Mouse (Mus musculus) intestine, embryonic 15.5 days (tissue): Measurements from ENCODE around the gene Hist1h4f. TPM values are rescaled to one million over a fixed set of nuclear protein-coding genes. Genes with fewer than 3 reads are reported as not detected.
"Not testable (repeated sequence)": the region's sequence is repeated elsewhere in the genome, so short reads cannot be mapped to it uniquely, and the experiment has no call there.

Experiments
- ATAC-seq: fragments of 200-750 bp; cut with Nextera tagmentation; 2 replicates; pipeline ENCODE4 v1.8.0; 2017; ENCODE audit warnings: moderate TSS enrichment, moderate library complexity
- H3K27ac ChIP-seq: fragments of 300-500 bp; sonication (generic); 2 replicates; pipeline ENCODE4 v1.5.1; 2015; ENCODE audit warnings: mild to moderate bottlenecking, inconsistent platforms
- H3K27me3 ChIP-seq: fragments of 300-500 bp; sonication (generic); replicated peaks from 2 replicates; pipeline ENCODE4 v1.6.1; 2015; ENCODE audit warnings: inconsistent platforms
- H3K36me3 ChIP-seq: fragments of 300-500 bp; sonication (generic); 2 replicates; pipeline ENCODE4 v1.6.1; 2015; ENCODE audit warnings: inconsistent platforms
- H3K4me1 ChIP-seq: fragments of 300-500 bp; sonication (generic); replicated peaks from 2 replicates; pipeline ENCODE4 v1.6.1; 2015; ENCODE audit warnings: inconsistent platforms
- H3K4me2 ChIP-seq: fragments of 300-500 bp; sonication (generic); replicated peaks from 2 replicates; pipeline ENCODE4 v1.6.1; 2015; ENCODE audit warnings: mild to moderate bottlenecking, inconsistent platforms
- H3K4me3 ChIP-seq: fragments of 300-500 bp; sonication (generic); replicated peaks from 2 replicates; pipeline ENCODE4 v1.5.1; 2015; ENCODE audit warnings: inconsistent platforms
- H3K9ac ChIP-seq: fragments of 300-500 bp; sonication (generic); 2 replicates; pipeline ENCODE4 v1.6.1; 2015; ENCODE audit warnings: inconsistent platforms
- H3K9me3 ChIP-seq: fragments of 300-500 bp; sonication (generic); 2 replicates; pipeline ENCODE4 v1.6.1; 2016; ENCODE audit warnings: inconsistent platforms
- WGBS: fragments of 180-500 bp; shearing (Covaris S2); methylation state at CpG from one replicate; pipeline ENCODE4 v1.1.7; 2015; 5-methylcytosine and 5-hydroxymethylcytosine counted together
- polyA plus RNA-seq: library from polyadenylated mRNA; unstranded; fragments of >200 nt; fragmentation: Nextera tagmentation; extraction: Ambion mirVana; gene quantifications from 2 replicates; pipeline ENCODE4 v1.2.1, GENCODE M21; 2015

Hist1h4f gene
- polyA plus RNA-seq, 1 experiment from 2014 or later, result 0.88 TPM

DNA sequence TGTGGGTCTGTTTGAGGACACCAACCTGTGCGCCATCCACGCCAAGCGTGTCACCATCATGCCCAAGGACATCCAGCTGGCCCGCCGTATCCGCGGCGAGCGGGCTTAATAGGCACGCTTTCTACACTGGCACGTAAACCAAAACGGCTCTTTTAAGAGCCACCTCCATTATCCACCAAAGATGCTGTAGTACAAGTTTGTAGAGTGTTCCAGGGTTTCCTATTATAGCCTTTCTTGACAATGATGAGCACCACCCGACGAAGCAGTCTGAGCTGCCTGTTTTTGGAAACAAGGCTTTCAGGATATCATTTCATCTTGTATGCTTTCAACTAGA lies 6.7 kb downstream of the Hist1h4f start:
- ATAC-seq, result peak; percentile 19; the same call in 1 of the 2 replicates

DNA sequence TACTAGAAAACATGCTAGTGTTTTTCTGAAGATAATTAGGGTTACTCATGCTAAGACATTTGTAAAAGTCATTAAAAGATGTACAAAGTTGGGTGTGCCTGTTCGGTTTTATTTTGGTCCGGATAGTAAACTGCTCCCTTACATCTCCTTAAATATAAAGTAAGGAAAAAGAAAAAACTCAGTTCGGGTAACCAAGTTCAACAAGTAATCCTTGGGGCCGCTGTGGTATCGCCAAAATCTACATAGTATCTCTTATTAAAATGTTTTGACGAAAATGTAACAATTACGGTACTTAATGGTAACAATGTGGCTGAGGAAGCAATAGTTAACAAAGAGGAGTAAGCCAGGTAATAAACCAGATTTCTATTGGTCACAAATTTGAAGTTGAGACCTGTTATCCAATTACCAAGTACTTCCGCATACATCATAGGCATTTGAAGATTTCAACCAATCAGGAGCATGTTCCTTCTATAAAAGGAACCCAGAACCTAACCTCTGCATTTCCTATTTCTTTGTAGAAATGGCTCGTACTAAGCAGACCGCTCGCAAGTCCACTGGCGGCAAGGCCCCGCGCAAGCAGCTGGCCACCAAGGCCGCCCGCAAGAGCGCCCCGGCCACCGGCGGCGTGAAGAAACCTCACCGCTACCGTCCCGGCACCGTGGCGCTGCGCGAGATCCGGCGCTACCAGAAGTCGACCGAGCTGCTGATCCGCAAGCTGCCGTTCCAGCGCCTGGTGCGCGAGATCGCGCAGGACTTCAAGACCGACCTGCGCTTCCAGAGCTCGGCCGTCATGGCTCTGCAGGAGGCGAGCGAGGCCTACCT lies 7.3 kb downstream of the Hist1h4f start, which contains the start of gene Hist1h3f:
TSS of gene Hist1h3f (plus strand) at position 88 of the 822 bp plus-strand sequence.
- ATAC-seq, result peak; percentile 93

More for the DNA sequence above, 6.7 kb downstream of the Hist1h4f start:
- Histone ChIP-seq H3K4me3 (peak overlapping the region; percentile 44), H3K9ac (0 out of 2 replicates have a peak overlapping the region, but pooled peaks have one; percentile 55), H3K27ac (peak overlapping the region; percentile 90; the same call in 1 of the 2 replicates), H3K4me2 (peak overlapping the region; percentile 50)
- WGBS, result 0% methylated on average over 12 of the region's 14 CpGs
- not testable (repeated sequence) for H3K9me3 ChIP-seq, H3K27me3 ChIP-seq, H3K4me1 ChIP-seq, H3K36me3 ChIP-seq

DNA sequence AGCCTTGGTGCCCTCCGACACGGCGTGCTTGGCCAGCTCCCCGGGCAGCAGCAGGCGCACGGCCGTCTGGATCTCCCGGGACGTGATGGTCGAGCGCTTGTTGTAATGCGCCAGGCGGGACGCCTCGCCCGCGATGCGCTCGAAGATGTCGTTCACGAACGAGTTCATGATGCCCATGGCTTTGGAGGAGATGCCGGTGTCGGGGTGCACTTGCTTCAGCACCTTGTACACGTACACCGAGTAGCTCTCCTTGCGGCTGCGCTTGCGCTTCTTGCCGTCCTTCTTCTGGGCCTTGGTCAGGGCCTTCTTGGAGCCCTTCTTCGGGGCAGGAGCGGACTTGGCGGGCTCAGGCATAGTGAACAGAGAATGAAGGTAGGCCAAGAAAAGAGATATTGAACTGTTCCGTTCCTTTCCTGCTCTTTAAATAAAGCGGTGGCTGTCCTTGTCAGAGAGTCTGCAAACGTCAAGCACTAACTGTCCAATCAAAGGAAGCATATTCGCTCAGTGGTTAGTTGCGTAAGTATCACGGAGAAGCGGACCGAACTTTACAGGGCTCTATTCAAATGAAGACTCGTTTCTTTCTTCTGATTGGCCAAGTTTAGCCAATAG lies 8.3 kb downstream of the Hist1h4f start, which contains the start of gene Hist1h2bh:
TSS of gene Hist1h2bh (minus strand) at position 394 of the 609 bp plus-strand sequence.
- WGBS, result under 1% methylated on average over 37 of the region's 42 CpGs
- peak within 1 kb of the TSS; percentile 87 for H3K27ac ChIP-seq
- H3K36me3 ChIP-seq, H3K4me1 ChIP-seq, H3K27me3 ChIP-seq, H3K9me3 ChIP-seq: not testable (repeated sequence)
- peak within 1 kb of the TSS; percentile 45 for H3K9ac ChIP-seq
- ATAC-seq, result peak; percentile 95
- H3K4me3 ChIP-seq, result peak within 1 kb of the TSS; percentile 44
- H3K4me2 ChIP-seq, result peak within 1 kb of the TSS; percentile 67

More for the DNA sequence above, 7.3 kb downstream of the Hist1h4f start, which contains the start of gene Hist1h3f:
- no peaks in the 10 kb centered on the region for H3K9me3 ChIP-seq
- H3K27ac ChIP-seq, result peak within 1 kb of the TSS; percentile 90
- H3K4me3 ChIP-seq, result peak within 1 kb of the TSS; percentile 44
- H3K4me1 ChIP-seq, result 0 out of 2 replicates have a peak, but pooled peaks cover 2% of the 10 kb centered on the region
- no peaks in the 10 kb centered on the region for H3K27me3 ChIP-seq
- H3K9ac ChIP-seq, result peak within 1 kb of the TSS; percentile 55
- under 1% methylated on average over 24 of the region's 45 CpGs for WGBS
- no peaks in the 10 kb centered on the region for H3K36me3 ChIP-seq
- peak within 1 kb of the TSS; percentile 67 for H3K4me2 ChIP-seq

- H3K4me1 ChIP-seq, H3K9me3 ChIP-seq, H3K36me3 ChIP-seq, ATAC-seq, H3K27me3 ChIP-seq: not testable (repeated sequence)
- peak overlapping the region; percentile 44 for H3K4me3 ChIP-seq
- peak overlapping the region; percentile 67 for H3K4me2 ChIP-seq
- peak overlapping the region; percentile 86 for H3K27ac ChIP-seq
- peak overlapping the region; percentile 45 for H3K9ac ChIP-seq
- WGBS, result 12% methylated on average over 3 of the region's 3 CpGs
Observed at GRCm38 (mm10) chr13:23542225-23542980, 9.0 kb downstream of the Hist1h4f start.

DNA sequence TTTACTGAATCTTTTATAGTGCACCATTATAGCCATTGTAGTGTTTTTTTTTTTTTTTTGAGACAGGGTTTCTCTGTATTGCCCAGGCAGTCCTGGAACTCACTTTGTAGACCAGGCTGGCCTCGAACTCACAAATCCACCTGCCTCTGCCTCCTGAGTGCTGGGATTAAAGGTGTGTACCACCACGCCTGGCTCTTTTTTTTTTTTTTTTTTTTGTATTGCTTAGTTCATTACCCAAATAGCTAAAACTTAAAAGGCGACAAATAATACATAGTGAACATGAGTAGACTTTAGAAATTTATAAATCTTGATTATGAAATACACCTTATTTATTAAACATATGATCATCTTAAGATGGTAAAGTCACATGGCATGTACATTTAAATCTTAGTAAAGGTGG lies 10.0 kb downstream of the Hist1h4f start:
- Histone ChIP-seq H3K27me3 (no peaks in the 10 kb centered on the region), H3K4me2 (no peak overlapping the region), H3K9ac (no peak overlapping the region), H3K27ac (no peak overlapping the region), H3K4me3 (no peak overlapping the region), H3K4me1 (0 out of 2 replicates have a peak, but pooled peaks cover 3% of the 10 kb centered on the region), H3K36me3 (no peaks in the 10 kb centered on the region), H3K9me3 (no peaks in the 10 kb centered on the region)
- ATAC-seq, result no peak
- WGBS, result 85% methylated on average over 3 of the region's 3 CpGs

- ATAC-seq, H3K27ac ChIP-seq: not testable (repeated sequence)
- WGBS, result 59% methylated on average over 1 of the region's 1 CpGs
Observed at GRCm38 (mm10) chr13:23539821-23540220, 11.6 kb downstream of the Hist1h4f start.

DNA sequence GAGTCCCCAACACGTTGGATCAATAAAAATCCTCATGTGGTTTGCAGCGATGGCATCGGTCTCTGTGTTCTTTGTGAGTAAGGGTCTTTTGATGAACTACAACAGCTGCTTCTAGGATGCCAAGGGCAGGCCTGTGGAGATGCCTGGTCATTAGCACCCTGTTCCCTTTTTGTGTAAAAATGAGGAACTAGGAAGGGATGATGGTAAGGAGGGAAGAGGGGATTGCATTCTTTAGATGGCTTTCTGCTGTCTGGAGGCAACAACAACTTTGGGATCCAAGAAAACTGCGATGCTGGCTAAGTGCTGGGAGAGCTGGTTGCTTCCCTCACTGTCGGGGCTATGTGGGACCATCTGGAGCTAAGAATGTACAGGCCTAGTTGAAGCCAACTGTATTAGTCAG lies 13.2 kb downstream of the Hist1h4f start:
- no peak overlapping the region for H3K9ac ChIP-seq
- H3K9me3 ChIP-seq, result no peaks in the 10 kb centered on the region
- H3K4me1 ChIP-seq, result 0 out of 2 replicates have a peak, but pooled peaks cover 7% of the 10 kb centered on the region
- H3K4me2 ChIP-seq, result no peak overlapping the region
- no peaks in the 10 kb centered on the region for H3K27me3 ChIP-seq
- H3K36me3 ChIP-seq, result no peaks in the 10 kb centered on the region
- H3K4me3 ChIP-seq, result no peak overlapping the region
- ATAC-seq, result no peak
- H3K27ac ChIP-seq, result no peak overlapping the region
- WGBS, result 73% methylated on average over 5 of the region's 5 CpGs

More at GRCm38 (mm10) chr13:23539821-23540220, 11.6 kb downstream of the Hist1h4f start:
- not testable (repeated sequence) for H3K9me3 ChIP-seq, H3K36me3 ChIP-seq, H3K4me2 ChIP-seq, H3K4me1 ChIP-seq, H3K27me3 ChIP-seq, H3K9ac ChIP-seq, H3K4me3 ChIP-seq

DNA sequence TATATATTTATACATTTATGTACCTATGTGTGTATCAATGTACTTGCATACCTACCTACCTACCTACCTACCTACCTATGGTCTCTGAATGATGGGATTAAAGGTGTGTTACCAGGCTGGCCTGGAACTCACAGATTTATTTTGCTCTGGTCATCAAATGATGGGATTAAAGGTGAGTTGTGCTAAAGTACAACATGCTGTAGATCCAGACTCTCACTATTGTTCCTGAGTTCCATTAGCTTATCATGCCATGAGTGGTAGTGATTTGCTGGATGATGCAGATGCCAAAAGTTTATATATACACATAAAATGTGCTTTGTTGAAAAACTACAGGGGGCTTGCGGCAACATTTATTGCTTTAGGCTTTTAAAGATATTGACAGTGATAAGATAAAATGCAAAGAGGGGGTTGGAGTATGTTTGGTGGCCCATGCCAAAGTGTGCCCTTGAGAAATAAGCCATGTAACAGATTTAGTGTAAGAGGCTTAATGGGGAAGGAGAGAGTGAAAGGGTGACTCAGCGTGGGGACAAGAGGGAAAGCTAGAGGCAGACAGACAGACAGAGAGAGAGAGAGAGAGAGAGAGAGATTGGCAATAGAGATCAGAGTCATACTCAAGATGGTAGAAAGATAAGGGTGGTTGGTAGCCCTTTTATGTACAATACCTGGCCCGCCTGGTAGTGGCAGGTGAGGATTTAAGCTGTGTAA lies 14.3 kb downstream of the Hist1h4f start:
- no peak for ATAC-seq
- Histone ChIP-seq H3K27me3 (no peaks in the 10 kb centered on the region), H3K4me3 (no peak overlapping the region), H3K27ac (no peak overlapping the region), H3K9me3 (no peaks in the 10 kb centered on the region), H3K4me2 (peak overlapping the region; percentile 69; the same call in 1 of the 2 replicates), H3K36me3 (no peaks in the 10 kb centered on the region), H3K4me1 (peaks cover 16% of the 10 kb centered on the region), H3K9ac (no peak overlapping the region)
- WGBS, result 69% methylated on average over 3 of the region's 3 CpGs

DNA sequence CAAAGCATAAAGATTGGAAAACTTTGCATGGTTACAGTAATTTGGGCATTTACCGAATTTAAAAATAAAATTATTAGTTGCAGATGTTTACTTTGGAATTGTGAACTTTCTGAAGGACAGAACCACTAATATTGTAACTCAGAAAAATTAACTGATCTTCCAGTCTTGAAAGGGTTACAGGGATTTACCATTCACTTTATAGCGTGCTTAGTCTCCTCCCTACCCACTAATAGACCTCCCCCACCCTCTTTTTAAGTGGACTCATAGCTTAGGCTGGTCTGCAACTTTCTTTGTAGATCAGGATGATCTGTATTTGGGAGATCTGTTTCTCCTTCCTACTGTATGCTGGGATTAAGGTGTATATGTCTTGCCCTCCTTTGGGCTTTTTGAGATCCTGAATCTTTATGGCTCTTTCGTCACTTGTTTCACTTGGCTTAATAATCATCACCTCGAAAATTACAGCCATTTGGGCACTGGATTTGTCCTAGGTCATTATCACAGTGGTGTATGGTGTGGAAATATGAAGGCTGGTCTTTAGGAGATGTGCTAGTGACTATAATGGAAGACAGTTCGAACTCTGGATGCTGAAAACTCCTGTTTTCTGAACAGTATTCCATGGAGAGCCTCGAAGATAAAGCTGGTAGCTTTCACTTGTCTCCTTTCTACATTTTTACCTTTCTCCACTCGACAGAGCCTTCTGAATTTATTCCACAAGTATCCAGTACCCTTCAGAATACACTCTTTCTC lies 15.2 kb downstream of the Hist1h4f start:
- peak overlapping the region; percentile 27 for H3K27ac ChIP-seq
- ATAC-seq, result no peak
- H3K4me3 ChIP-seq, result peak overlapping the region; percentile 50
- peak overlapping the region; percentile 42 for H3K9ac ChIP-seq
- peak overlapping the region; percentile 69 for H3K4me2 ChIP-seq
- no peaks in the 10 kb centered on the region for H3K36me3 ChIP-seq
- no peaks in the 10 kb centered on the region for H3K27me3 ChIP-seq
- WGBS, result 14% methylated on average over 7 of the region's 7 CpGs
- H3K4me1 ChIP-seq, result peaks cover 17% of the 10 kb centered on the region
- H3K9me3 ChIP-seq, result no peaks in the 10 kb centered on the region

GRCm38 (mm10) chr13:23535137-23536075 lies 16.0 kb downstream of the Hist1h4f start, which contains the start of gene Hist1h3g:
Hist1h3g (plus strand) TSS chr13:23535422.
- not testable (repeated sequence) for H3K36me3 ChIP-seq, H3K27me3 ChIP-seq, H3K9me3 ChIP-seq
- peak within 1 kb of the TSS; percentile 53 for H3K9ac ChIP-seq
- peak within 1 kb of the TSS; percentile 69 for H3K4me2 ChIP-seq
- peak; percentile 90 for ATAC-seq
- H3K4me1 ChIP-seq, result peaks cover 15% of the 10 kb centered on the region
- WGBS, result under 1% methylated on average over 49 of the region's 62 CpGs
- H3K27ac ChIP-seq, result peak within 1 kb of the TSS; percentile 93
- H3K4me3 ChIP-seq, result peak within 1 kb of the TSS; percentile 50
